Mouse (Mus musculus) ES-Bruce4 (cell line): ENCODE measurements at regions not wholly inside any gene's neighbourhood (a gene's known extent, or its start where the extent isn't known, plus 50 kb on each side); places are given as distances from the start of the nearest gene placed in this dataset.

ENCODE experiments used
- CTCF ChIP-seq: IDR thresholded peaks from one replicate; pipeline ENCODE4 v1.8.1; 2011; ENCODE audit warnings: low read depth, low read length
- EP300 ChIP-seq: IDR thresholded peaks from 2 replicates; pipeline ENCODE4 v1.6.1; 2011; ENCODE audit warnings: low read depth, low read length; ENCODE audit not compliant: insufficient read depth

GRCm38 (mm10) chr5:12919335-12919734 lies 205.9 kb upstream of the Sema3a start:
- TF ChIP-seq EP300 (no peak), CTCF (no peak)
